Mouse (Mus musculus) frontal cortex, postnatal 36 days (tissue): ENCODE results near the gene Usp20.
A peak's percentile ranks its signal among the peaks of the same experiment; 100 is the strongest.

ENCODE experiments used
- DNase-seq, 2 experiments: peaks; one replicate each; pipeline ENCODE4 v3.0.0; 2022; ENCODE audit warnings: low spot score in 2 of 2

The Usp20 gene

DNA sequence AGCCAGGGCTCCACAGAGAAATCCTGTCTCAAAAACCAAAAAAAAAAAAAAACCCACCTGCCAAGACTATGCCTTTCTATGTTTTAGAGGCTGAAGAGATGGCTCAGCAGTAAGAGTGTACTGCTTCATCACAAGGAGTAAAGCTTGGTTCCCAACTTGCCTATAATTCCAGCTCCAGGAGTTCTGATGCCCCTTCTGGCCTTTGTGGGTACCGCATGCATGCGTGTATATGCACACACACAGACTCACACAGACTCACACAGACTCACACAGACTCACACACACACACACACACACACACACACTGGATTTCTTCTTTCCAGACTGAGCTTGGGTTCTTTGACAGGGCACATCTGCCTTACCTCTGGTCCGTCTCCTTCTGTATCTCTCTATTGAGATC, 58.0 kb downstream of the Usp20 start:
- no peak for DNase-seq

DNA sequence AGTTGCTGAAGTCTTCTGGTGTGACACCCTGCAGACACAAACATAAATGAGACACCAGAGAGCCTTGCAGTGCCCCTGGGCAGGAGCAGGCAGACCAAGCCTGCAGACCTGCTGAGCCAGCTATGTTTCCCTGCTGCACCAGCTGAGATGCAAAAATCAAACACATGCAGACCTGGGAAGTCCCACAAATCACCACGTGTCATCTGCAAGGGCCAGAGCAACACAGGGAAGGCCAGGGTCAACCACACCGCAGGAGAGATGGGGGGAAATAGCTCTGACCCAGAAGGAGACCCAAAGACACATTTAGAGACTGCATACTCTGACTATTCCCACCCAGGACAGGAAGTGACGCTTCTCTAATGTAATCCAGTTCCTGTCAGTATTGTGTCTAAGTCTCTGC, 58.4 kb downstream of the Usp20 start:
- DNase-seq: no peak

DNA sequence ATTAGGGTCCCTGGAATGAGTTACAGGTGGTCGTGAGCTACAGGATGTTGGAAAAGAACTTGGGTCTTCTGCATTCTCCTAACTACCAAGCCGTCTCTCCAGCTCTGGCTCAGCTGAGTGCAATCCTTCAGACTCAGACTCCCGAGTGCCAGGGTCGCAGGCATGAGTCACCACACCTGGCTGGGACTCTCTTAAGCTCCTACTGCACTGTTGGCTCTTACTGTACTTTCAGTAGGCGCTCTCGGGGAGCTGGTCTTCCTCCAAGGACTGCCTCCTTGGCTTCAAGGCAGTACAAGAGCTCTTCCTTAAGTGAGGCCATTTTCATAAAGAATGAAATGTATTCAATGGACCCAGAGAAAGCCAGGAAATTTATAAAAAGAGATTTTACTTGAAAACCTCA, 59.3 kb downstream of the Usp20 start:
- peak in 1 of 2 experiments; percentile 36 for DNase-seq

- no peak for DNase-seq
Measured at GRCm38 (mm10) chr2:31042881-31043280, 60.8 kb downstream of the Usp20 start.

DNA sequence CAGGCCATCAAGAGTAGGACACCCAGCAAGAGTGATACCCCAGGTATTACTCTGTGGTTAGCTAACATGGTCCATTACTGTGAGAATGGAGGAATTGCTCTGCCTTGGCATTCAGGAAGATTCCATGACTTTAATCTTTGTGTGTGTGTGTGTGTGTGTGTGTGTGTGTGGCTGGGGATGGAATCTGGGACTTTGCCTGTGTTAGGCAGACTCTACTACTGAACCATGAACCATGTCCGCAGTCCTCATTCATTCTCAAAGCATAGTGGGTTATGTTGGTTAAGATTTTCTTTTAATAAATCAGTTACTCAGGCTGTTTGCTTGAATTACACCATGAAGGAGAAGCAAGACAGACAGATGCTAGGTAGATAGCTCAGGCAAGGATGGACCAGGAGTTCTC, 61.8 kb downstream of the Usp20 start:
- no peak for DNase-seq

- no peak for DNase-seq
Measured at GRCm38 (mm10) chr2:31048037-31048436, 66.0 kb downstream of the Usp20 start.

DNA sequence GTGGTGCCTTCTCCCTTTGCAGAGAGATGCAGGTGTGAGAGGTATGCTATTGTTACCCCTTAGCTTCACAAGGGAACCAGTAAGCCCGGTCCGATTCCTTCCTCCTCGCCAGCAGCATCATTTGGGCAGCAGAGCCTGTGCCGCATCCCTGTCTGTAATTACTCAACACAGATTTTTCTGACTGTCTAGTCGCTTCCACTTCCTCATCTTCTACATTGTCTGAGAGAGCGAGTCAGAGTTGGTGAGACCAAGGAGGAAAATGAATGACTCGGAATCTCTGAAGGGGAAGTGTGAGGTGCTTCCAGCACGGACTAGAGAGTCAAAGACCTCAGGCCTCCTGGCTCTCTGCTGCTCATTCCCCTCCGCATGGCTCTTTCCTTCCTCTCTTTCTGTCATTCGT, 70.4 kb downstream of the Usp20 start:
- DNase-seq: no peak

GRCm38 (mm10) chr2:31053426-31053825, 71.3 kb downstream of the Usp20 start:
- DNase-seq: no peak

GRCm38 (mm10) chr2:31053851-31054340, 71.8 kb downstream of the Usp20 start:
- DNase-seq: no peak

GRCm38 (mm10) chr2:31056070-31056469, 74.0 kb downstream of the Usp20 start:
- no peak for DNase-seq

- peak in 1 of 2 experiments; percentile 17 for DNase-seq
Measured at GRCm38 (mm10) chr2:31057549-31058177, 75.6 kb downstream of the Usp20 start.

DNA sequence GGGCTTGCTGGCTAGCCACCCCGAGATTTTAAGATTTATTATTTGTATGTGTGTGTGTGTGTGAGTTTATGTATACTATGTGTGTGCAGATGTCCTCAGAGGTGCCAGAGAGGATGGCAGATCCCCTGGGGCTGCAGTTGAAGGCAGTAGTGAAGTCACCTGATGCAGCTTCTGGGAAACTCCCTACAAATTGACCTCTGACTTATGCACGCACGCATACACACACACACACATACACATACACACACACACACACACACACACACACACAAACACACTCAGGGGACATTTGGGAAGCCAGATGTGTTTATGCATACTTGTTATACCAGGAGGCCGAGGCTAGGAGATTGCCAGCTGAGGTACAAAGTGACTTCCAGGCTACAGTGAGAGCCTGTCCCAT, 76.4 kb downstream of the Usp20 start:
- no peak for DNase-seq

DNA sequence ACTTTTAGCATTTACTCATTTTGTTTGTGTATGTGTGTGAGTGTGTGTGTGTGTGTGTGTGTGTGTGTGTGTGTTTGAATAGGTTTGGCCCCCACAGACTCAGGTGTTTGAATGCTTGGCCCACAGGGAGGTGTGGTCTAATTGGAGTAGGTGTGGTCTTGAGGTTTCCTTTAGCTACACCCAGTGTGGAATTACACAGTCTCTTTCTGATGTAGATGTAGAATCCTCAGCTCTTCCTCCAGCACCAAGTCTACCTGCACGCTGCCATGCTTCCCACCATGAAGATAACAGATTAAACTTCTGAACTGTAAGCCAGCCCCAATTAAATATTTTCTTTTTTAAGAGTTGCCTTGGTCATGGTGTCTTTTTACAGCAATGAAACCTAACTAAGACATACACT, 78.2 kb downstream of the Usp20 start:
- no peak for DNase-seq

DNA sequence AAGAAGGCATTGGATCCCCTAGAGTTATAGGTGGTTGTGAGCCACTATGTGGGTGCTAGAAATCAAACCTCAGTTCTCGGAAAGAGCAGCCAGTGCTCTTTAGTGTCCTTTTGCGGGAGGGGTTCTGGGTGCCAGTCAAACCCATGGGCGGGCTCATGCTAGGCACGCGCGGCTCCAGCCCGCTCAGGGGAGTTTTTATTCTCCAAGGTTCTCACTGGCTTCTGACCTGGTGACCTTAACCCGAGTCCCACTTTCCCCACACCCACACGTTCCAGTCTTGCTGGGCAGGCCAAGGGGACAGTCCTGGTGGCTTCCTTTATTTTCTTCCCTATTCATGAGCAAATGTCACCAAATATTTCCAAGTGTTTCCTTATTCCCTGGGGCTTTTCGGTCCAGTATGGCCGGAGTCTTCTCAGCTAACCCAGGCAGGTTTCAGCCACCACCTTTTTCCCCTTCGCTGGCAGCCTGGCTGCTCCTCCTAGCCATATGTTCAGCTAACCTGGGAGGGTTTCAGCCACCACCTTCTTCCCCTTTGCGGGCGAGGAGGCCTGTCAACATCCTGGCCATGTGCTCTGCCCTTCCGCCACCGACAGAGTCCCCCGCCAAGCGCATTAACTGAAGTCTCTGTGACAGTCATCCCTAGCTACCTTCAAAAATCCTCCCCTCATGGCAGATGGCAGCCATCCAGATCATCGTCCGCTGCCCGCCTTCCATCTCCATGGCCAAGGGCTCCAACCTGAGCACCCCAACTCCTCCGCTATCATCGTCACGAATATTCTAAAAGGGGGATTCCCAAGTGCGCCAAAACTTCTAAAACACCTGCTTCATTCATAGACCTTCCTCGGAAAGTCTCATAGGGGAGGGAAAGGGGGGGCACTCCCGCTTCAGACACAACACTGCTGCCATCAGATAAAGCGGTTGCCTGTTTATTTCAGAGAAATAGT, 79.0 kb downstream of the Usp20 start:
- DNase-seq: no peak

DNA sequence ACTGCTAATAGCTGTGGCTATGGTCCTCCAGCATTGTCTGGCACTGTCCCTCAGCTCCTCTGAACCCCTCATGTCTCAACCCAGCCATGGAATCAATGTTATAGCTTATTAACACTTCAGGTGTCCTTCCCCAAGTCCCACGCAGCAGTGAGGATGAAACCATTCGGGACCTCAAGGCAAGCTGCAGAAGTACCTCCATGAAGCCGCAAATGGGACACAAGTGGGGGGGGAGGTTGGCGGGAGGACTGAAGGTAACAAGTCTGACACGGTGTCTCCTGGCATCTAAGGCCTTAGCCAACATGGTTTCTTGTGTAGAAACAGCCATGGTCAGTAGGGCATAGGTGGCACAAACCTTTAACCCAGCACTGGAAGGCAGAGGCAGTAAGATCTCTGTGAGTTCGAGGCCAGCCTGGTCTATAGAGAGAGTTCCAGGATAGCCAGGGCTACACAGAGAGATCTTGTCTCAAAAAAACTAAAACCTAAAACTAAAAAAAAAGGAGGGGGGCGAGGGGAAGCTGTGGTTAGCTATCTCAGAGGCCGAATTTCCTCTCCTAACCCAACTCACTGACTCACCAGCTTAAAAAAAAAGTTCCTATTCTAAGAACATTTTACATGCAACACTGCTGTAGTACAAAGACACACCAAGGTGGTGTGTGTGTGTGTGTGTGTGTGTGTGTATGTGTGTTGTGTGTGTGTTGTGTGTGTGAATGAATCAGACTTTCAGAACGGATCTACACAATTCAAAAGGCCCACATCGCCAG, 80.0 kb downstream of the Usp20 start:
- DNase-seq: no peak

DNA sequence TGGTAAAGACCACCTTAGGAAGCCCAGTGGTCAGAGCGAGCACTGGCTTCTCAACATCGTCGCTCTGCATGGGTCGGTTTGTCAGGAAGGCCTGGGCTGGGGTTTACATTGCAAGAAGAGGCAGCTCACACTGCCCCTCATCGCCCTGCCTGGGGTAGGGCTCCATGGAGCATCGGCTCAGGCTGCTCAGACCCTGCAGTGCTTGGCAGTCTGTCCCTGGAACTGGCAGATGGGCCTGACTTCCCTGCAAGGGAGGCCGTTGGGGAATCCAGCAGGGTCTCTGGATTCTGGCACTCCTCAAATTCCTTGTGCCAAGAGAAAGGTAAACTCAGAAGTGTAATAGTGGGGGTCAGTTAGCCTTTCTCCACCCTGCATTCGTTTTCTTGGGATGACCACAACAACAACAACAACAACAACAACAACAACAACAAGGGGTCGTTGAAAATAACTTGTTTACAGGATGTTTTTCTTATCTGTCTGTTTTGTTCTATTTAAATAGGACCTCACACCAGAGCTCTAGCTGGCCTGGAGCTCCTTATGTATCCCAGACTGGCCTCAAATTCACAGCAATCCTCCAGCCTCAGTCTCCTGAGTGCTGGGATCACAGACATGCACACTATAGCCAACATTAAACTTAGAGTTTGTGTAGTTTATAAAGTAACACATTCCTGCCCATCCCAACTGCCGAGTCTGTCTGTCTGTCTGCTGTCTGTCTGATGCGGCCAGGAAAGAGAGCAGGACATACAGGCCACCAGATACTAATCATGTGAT, 84.1 kb downstream of the Usp20 start:
- no peak for DNase-seq

DNA sequence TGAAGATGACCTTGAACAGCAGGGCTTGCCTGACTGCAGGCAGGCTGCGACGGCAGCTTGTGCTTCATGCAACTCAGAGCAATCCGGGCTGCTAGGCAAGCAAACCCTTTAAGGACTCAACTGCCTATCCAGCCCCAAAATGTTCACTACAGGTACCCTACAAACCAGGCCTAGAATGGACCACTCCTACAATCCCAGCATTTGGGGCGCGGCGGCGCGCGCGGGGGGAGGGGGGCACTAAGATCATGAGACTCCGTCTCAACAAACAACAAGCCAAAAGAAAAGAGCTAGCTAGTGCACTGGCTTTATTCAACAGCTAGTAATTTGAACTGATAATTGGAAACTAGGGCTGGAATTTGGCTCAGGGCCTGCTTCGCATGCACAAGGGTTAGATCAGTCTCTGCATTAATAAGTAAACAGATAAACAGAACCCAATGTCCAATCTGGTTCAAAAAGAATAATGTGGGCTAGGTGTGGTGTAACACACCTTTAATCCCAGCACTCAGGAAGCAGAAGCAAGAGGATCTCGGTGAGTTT, 85.0 kb downstream of the Usp20 start:
- DNase-seq: no peak

DNA sequence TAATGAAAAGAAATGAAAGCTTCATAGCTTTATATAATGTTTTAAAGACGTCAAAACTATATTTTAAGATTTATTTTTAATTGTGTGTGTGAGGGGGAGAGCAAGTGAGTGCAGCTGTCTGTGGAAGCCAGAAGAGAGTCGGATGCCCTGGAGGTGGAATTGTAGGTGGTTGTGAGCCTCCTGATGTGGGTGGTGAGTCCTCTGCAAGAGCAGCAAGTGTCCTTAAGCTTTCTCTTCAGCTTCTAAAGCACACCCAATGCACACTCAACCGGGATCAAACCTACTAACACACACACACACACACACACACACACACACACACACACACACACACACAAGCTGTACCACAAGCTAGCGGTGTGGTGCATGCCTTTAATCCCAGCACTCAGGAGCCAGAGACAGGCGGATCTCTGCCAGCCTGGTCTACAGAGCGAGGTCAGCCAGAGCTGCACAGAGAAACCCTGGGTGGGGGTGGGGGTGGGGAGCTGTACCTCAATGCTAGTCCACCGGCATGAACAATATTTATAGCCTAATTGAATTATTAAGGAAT, 85.7 kb downstream of the Usp20 start:
- peak in 1 of 2 experiments; percentile 37 for DNase-seq

GRCm38 (mm10) chr2:31068246-31069113, 86.4 kb downstream of the Usp20 start:
- DNase-seq: peak; percentile 36 to 60

GRCm38 (mm10) chr2:31069114-31069445, 87.0 kb downstream of the Usp20 start:
- no peak for DNase-seq
